36 mouse cellular contexts compared by ENCODE assay signal in genomic region chrX:103614700-103615233, GRCm38 (mm10). TPM values are rescaled to one million over a fixed set of nuclear protein-coding genes. Genes with fewer than 3 reads are reported as not detected.
DNase-seq lines count a peak whose midpoint lies in the region; TF ChIP-seq lines count a peak whose summit lies in the region.
"Had no signal": no experiment of that assay in that cellular context is flagged by ENCODE, and none has a peak within 500 bp of the region (broad histone marks: within the 10 kb centered on the region; RNA-seq: fewer than 3 reads in every experiment).

No protein-coding gene starts in this region.

- no peaks in the 10 kb centered on the region for H3K9me3 ChIP-seq in ES-Bruce4 (replicated peaks; ENCODE audit: control insufficient read depth, insufficient read depth, low read length, poor library complexity, severe bottlenecking)
- no peaks in the 10 kb centered on the region for H3K9me3 ChIP-seq in heart, embryonic 10.5 days
- H3K9me3 ChIP-seq: heart, embryonic 13.5 days; hindbrain, embryonic 12.5 days; limb, embryonic 12.5 days; liver, embryonic 15.5 days had no signal

- peak overlapping the region; percentile 9; the same call in 1 of the 2 replicates for H3K9ac ChIP-seq in ES-Bruce4 (ENCODE audit: low read depth, poor library complexity, severe bottlenecking)
- H3K9ac ChIP-seq: hindbrain, embryonic 12.5 days; limb, embryonic 12.5 days; lung, embryonic 14.5 days had no signal

- peaks cover 45% of the 10 kb centered on the region for H3K79me2 ChIP-seq in myocyte (ENCODE audit: control insufficient read depth, insufficient read depth)

- H3K27ac ChIP-seq in ES-Bruce4 (ENCODE audit: insufficient read depth, low read length) = no peak overlapping the region
- H3K27ac ChIP-seq in heart, embryonic 10.5 days = no peak overlapping the region
- H3K27ac ChIP-seq: heart, embryonic 13.5 days; hindbrain, embryonic 12.5 days; hindbrain, postnatal 0 days; limb, embryonic 12.5 days; liver, embryonic 15.5 days had no signal

- DNase-seq in cerebellum, adult 9-11 months = peak; percentile 18
- no peak for DNase-seq in cerebellum, postnatal 25 days
- peak; percentile 10 to 23 for DNase-seq in spleen, adult 18-20 months
- DNase-seq in spleen, postnatal 14 days (ENCODE audit: low spot score in 2 of 2) = no peak
- no peak for DNase-seq in thymus, postnatal 4 days
- DNase-seq in heart, embryonic 10.5 days (ENCODE audit: low spot score) = no peak
- DNase-seq: adrenal gland, adult 8-10 months; gastrocnemius, adult 2 months; gastrocnemius, postnatal 36 days; heart, adult 2 months; heart, postnatal 10 days; kidney, adult 9 months; kidney, postnatal 14 days; layer of hippocampus, adult 9-11 months; lung, embryonic 14.5 days; lung, postnatal 14 days had no signal

- H3K4me3 ChIP-seq in ES-Bruce4 (ENCODE audit: low read depth, low read length) (peak overlapping the region; percentile 47), myocyte (peak overlapping the region; percentile 60)
- no peak overlapping the region for H3K4me3 ChIP-seq in heart, embryonic 10.5 days
- H3K4me3 ChIP-seq: heart, adult 2 months; limb, embryonic 12.5 days had no signal

- H3ac ChIP-seq in myocyte (ENCODE audit: control insufficient read depth, insufficient read length) = no peak overlapping the region

- no peaks in the 10 kb centered on the region for H3K4me1 ChIP-seq in ES-Bruce4 (ENCODE audit: control insufficient read depth, insufficient read depth, low read length)
- no peaks in the 10 kb centered on the region for H3K4me1 ChIP-seq in heart, embryonic 10.5 days
- H3K4me1 ChIP-seq: limb, embryonic 12.5 days had no signal

- no peak for TF ChIP-seq EP300 in ES-Bruce4 (IDR thresholded peaks at IDR 0.05; ENCODE audit: insufficient read depth, low read depth, low read length)

- TF ChIP-seq POLR2A in ES-Bruce4 (IDR thresholded peaks at IDR 0.05; ENCODE audit: insufficient read depth, low read length) = no peak
- TF ChIP-seq POLR2A in myocyte (IDR thresholded peaks at IDR 0.05; ENCODE audit: insufficient read length, low read depth) = no peak

- H3K36me3 ChIP-seq in ES-Bruce4 (ENCODE audit: control insufficient read depth, insufficient read depth, low read length, poor library complexity, severe bottlenecking) (peaks cover 7% of the 10 kb centered on the region), myocyte (ENCODE audit: control insufficient read depth, insufficient read depth) (peaks cover 15% of the 10 kb centered on the region)
- peaks cover 29% of the 10 kb centered on the region for H3K36me3 ChIP-seq in heart, embryonic 10.5 days
- H3K36me3 ChIP-seq: hindbrain, embryonic 12.5 days had no signal

- H3K4me2 ChIP-seq in myocyte (ENCODE audit: low read depth) = peak overlapping the region; percentile 94

- WGBS in heart, embryonic 10.5 days = 96% methylated on average over 24 of the region's 24 CpGs

- no peak for TF ChIP-seq CTCF in ES-Bruce4 (IDR thresholded peaks at IDR 0.05; ENCODE audit: low read depth, low read length)

- no peaks in the 10 kb centered on the region for H3K27me3 ChIP-seq in ES-Bruce4 (ENCODE audit: control insufficient read depth, insufficient read depth, low read length, poor library complexity, severe bottlenecking)
- H3K27me3 ChIP-seq in myocyte (ENCODE audit: control insufficient read depth, insufficient read depth, insufficient read length) = no peaks in the 10 kb centered on the region
- no peaks in the 10 kb centered on the region for H3K27me3 ChIP-seq in heart, embryonic 10.5 days (ENCODE audit: insufficient read depth, poor library complexity, severe bottlenecking)
- H3K27me3 ChIP-seq: heart, embryonic 13.5 days; hindbrain, embryonic 12.5 days; limb, embryonic 12.5 days; liver, embryonic 15.5 days had no signal

TF ChIP-seq in myocyte, 11 proteins besides CTCF, POLR2A, EP300 and RAD21:
- no peak for TF ChIP-seq E2F4 (IDR thresholded peaks at IDR 0.05; ENCODE audit: insufficient read depth)
- TF ChIP-seq MYOG (IDR thresholded peaks at IDR 0.05; ENCODE audit: control insufficient read depth in 1 of 3, insufficient read depth in 1 of 3, insufficient read length in 2 of 3, low read depth in 2 of 3) = no peak
- TF ChIP-seq SRF (IDR thresholded peaks at IDR 0.05; ENCODE audit: control insufficient read depth, insufficient read length, low read depth) = no peak
- TF ChIP-seq TCF12 (IDR thresholded peaks at IDR 0.05; ENCODE audit: insufficient read depth, poor library complexity, severe bottlenecking) = no peak
- TF ChIP-seq REST (IDR thresholded peaks at IDR 0.05; ENCODE audit: insufficient read depth, insufficient read length) = no peak
- no peak for TF ChIP-seq POLR2AphosphoS2 (IDR thresholded peaks at IDR 0.05; ENCODE audit: insufficient read length, low read depth)
- no peak for TF ChIP-seq MAX (IDR thresholded peaks at IDR 0.05; ENCODE audit: low read depth)
- TF ChIP-seq CEBPB (IDR thresholded peaks at IDR 0.05; ENCODE audit: insufficient read depth, poor library complexity, severe bottlenecking) = no peak
- no peak for TF ChIP-seq MYOD1 (IDR thresholded peaks at IDR 0.05; ENCODE audit: control insufficient read depth in 1 of 3, insufficient read length in 2 of 3, low read depth in 2 of 3)
- TF ChIP-seq TCF3 (IDR thresholded peaks at IDR 0.05; ENCODE audit: insufficient read length, low read depth) = no peak
- TF ChIP-seq USF1 (IDR thresholded peaks at IDR 0.05; ENCODE audit: low read depth) = no peak
TF ChIP-seq in myocyte: peak in this region for 0.

RNA-seq across cellular contexts. Expression of gene Zcchc13, which starts 15.6 kb away (rescaled TPM):
- polyA plus RNA-seq in ES-Bruce4 (2011; ENCODE audit: insufficient read depth, insufficient read length, low read depth, missing spikeins) (not detected in 2 replicates), myocyte (2012; fragmentation: generic; extraction: Trizol) (not detected)
- not detected in 2 replicates for polyA plus RNA-seq in heart, embryonic 10.5 days (2016; fragmentation: Nextera tagmentation; extraction: Ambion mirVana)
- polyA plus RNA-seq: C2C12; embryonic facial prominence, embryonic 14.5 days; erythroblast, embryonic 14.5 days; forebrain, embryonic 11.5 days; forebrain, embryonic 16.5 days; heart, adult 2 months; heart, embryonic 13.5 days; hindbrain, embryonic 12.5 days; hindbrain, postnatal 0 days; intestine, embryonic 16.5 days; limb, embryonic 12.5 days; liver, adult 2 months; liver, embryonic 15.5 days; lung, embryonic 14.5 days; midbrain, embryonic 11.5 days; midbrain, embryonic 16.5 days; neural tube, embryonic 14.5 days; small intestine, adult 2 months; stomach, embryonic 14.5 days; thymus, postnatal 0 days had no signal

Comparison
In these comparisons a context has a peak if more than half of its experiments do, and no peak if none do; other contexts are left out.
1. DNase-seq: peak in cerebellum, adult 9-11 months (single experiment) and spleen, adult 18-20 months (2 of 2); none in cerebellum, postnatal 25 days (0 of 2), spleen, postnatal 14 days (0 of 2), thymus, postnatal 4 days (single experiment) and heart, embryonic 10.5 days (single experiment).